Mouse (Mus musculus) left cerebral cortex, postnatal 10 days (tissue): ENCODE measurements around the gene Prodh2. TPM values are rescaled to one million over a fixed set of nuclear protein-coding genes. Genes with fewer than 3 reads are reported as not detected.
A peak's percentile ranks its signal among the peaks of the same experiment; 100 is the strongest.
"Not testable (repeated sequence)": the region's sequence is repeated elsewhere in the genome, so short reads cannot be mapped to it uniquely, and the experiment has no call there.

Experiments used
- DNase-seq, 2 experiments: peaks; one replicate each; pipeline ENCODE4 v3.0.0; 2021 to 2022; ENCODE audit warnings: low spot score in 2 of 2, mixed read lengths in 1 of 2; ENCODE audit errors: extremely low spot score in 1 of 2
- intact Hi-C: fragments of 180-260 bp; cut with DNase I; formaldehyde crosslinking; loops from one replicate; pipeline ENCODE4 v1.15.1; 2025
- total RNA-seq, 2 experiments: library from RNA; stranded (reverse); gene quantifications; 2 replicates each; pipeline ENCODE4 v1.2.3; 2021

Gene Prodh2
- total RNA-seq = under 1 TPM in 1 of 2 experiments, not detected in 1; 0.67 TPM

- DNase-seq = no peak
- intact Hi-C loops = no loop called here
Measured at GRCm38 (mm10) chr7:30493401-30493931, at the start of gene Prodh2. Gene Prodh2 (plus strand): TSS chr7:30493622.

- DNase-seq = no peak
- intact Hi-C loops = no loop called here
Measured at GRCm38 (mm10) chr7:30443696-30444095, 49.7 kb upstream of the Prodh2 start.

- intact Hi-C loops = no loop called here
Measured at GRCm38 (mm10) chr7:30444154-30444970, 49.1 kb upstream of the Prodh2 start.

GRCm38 (mm10) chr7:30444971-30445751 lies 48.3 kb upstream of the Prodh2 start, which contains the start of gene Aplp1:
Gene Aplp1 (minus strand): TSS chr7:30445535.
- DNase-seq = peak in 1 of 2 experiments; percentile 83
- intact Hi-C loops = loop anchor here (5.0 kb wide), 1 partner anchor 87 kb away; no protein-coding TSS in a partner anchor

More at GRCm38 (mm10) chr7:30444154-30444970, 49.1 kb upstream of the Prodh2 start:
- peak; percentile 73 to 89 for DNase-seq

- no peak for DNase-seq
- intact Hi-C loops = no loop called here
Measured at GRCm38 (mm10) chr7:30450241-30450640, 43.2 kb upstream of the Prodh2 start.

- no peak for DNase-seq
- intact Hi-C loops = no loop called here
Measured at GRCm38 (mm10) chr7:30453327-30453726, 40.1 kb upstream of the Prodh2 start.

GRCm38 (mm10) chr7:30453766-30454165 lies 39.7 kb upstream of the Prodh2 start:
- no peak for DNase-seq
- intact Hi-C loops = no loop called here

GRCm38 (mm10) chr7:30454259-30454658 lies 39.2 kb upstream of the Prodh2 start:
- intact Hi-C loops = no loop called here
- no peak for DNase-seq

- intact Hi-C loops = no loop called here
- DNase-seq = no peak
Measured at GRCm38 (mm10) chr7:30456487-30456886, 36.9 kb upstream of the Prodh2 start.

GRCm38 (mm10) chr7:30456911-30457628 lies 36.4 kb upstream of the Prodh2 start:
- DNase-seq = no peak
- intact Hi-C loops = no loop called here

- intact Hi-C loops = no loop called here
- peak; percentile 67 to 80 for DNase-seq
Measured at GRCm38 (mm10) chr7:30457629-30458330, 35.6 kb upstream of the Prodh2 start, which contains the start of the genes Kirrel2 and Nphs1. Gene Kirrel2 (minus strand): TSS chr7:30457690. Gene Nphs1 (plus strand): TSS chr7:30458315.

- intact Hi-C loops = no loop called here
- no peak for DNase-seq
Measured at GRCm38 (mm10) chr7:30459484-30459883, 33.9 kb upstream of the Prodh2 start.

- DNase-seq = no peak
- intact Hi-C loops = no loop called here
Measured at GRCm38 (mm10) chr7:30463568-30463967, 29.9 kb upstream of the Prodh2 start.

- DNase-seq = no peak
- intact Hi-C loops = no loop called here
Measured at GRCm38 (mm10) chr7:30463996-30464395, 29.4 kb upstream of the Prodh2 start.

GRCm38 (mm10) chr7:30464816-30465300 lies 28.6 kb upstream of the Prodh2 start:
- intact Hi-C loops = no loop called here

GRCm38 (mm10) chr7:30472411-30472810 lies 21.0 kb upstream of the Prodh2 start:
- intact Hi-C loops = no loop called here
- peak in 1 of 2 experiments; percentile 55 for DNase-seq

More at GRCm38 (mm10) chr7:30464816-30465300, 28.6 kb upstream of the Prodh2 start:
- DNase-seq = no peak

- DNase-seq = no peak
Measured at GRCm38 (mm10) chr7:30474999-30475398, 18.4 kb upstream of the Prodh2 start.

GRCm38 (mm10) chr7:30476136-30476535 lies 17.3 kb upstream of the Prodh2 start:
- intact Hi-C loops, DNase-seq: not testable (repeated sequence)

More at GRCm38 (mm10) chr7:30474999-30475398, 18.4 kb upstream of the Prodh2 start:
- intact Hi-C loops = no loop called here
